Mouse (Mus musculus) layer of hippocampus, adult 2 months (tissue): ENCODE results near the gene Map2k2. TPM values are rescaled to one million over a fixed set of nuclear protein-coding genes. Genes with fewer than 3 reads are reported as not detected.

ENCODE experiments used
- DNase-seq, 2 experiments: peaks; one replicate each; pipeline ENCODE4 v3.0.0; 2022; ENCODE audit warnings: low spot score in 2 of 2
- H3K27ac ChIP-seq: fragments of 200-600 bp; 2 replicates; pipeline ENCODE4 v1.8.1; 2022
- H3K4me3 ChIP-seq: fragments of 200-600 bp; 2 replicates; pipeline ENCODE4 v1.8.1; 2022; ENCODE audit warnings: mild to moderate bottlenecking
- CTCF ChIP-seq: fragments of 200-600 bp; conservative IDR thresholded peaks from 2 replicates; pipeline ENCODE4 v1.8.1; 2022; ENCODE audit warnings: antibody characterized with exemption, mild to moderate bottlenecking, moderate library complexity
- total RNA-seq, 2 experiments: library from RNA; stranded (reverse); gene quantifications; 2 replicates each; pipeline ENCODE4 v1.2.3; 2021

Map2k2 gene
- total RNA-seq, 2 experiments from 2014 or later = 132 to 139 TPM

GRCm38 (mm10) chr10:81122889-81123288, 17.2 kb downstream of the Map2k2 start:
- no peak for TF ChIP-seq CTCF
- Histone ChIP-seq H3K27ac (no peak overlapping the region), H3K4me3 (no peak overlapping the region)
- DNase-seq = no peak

- TF ChIP-seq CTCF = no peak
Observed at GRCm38 (mm10) chr10:81123500-81123899, 17.8 kb downstream of the Map2k2 start.

GRCm38 (mm10) chr10:81134181-81134587, 28.5 kb downstream of the Map2k2 start:
- no peak for TF ChIP-seq CTCF
- Histone ChIP-seq H3K4me3 (no peak overlapping the region; the same call in 1 of the 2 replicates), H3K27ac (0 out of 2 replicates have a peak overlapping the region, but pooled peaks have one; percentile 1)
- no peak for DNase-seq

More at GRCm38 (mm10) chr10:81123500-81123899, 17.8 kb downstream of the Map2k2 start:
- DNase-seq = no peak
- H3K4me3 ChIP-seq = no peak overlapping the region
- peak overlapping the region; percentile 23; the same call in 1 of the 2 replicates for H3K27ac ChIP-seq

GRCm38 (mm10) chr10:81134966-81135681, 29.4 kb downstream of the Map2k2 start, which contains the start of gene Zbtb7a:
Gene Zbtb7a (plus strand): TSS chr10:81135220.
- DNase-seq = peak; percentile 46 to 47
- peak within 1 kb of the TSS; percentile 99 for H3K27ac ChIP-seq
- peak within 1 kb of the TSS; percentile 98 for H3K4me3 ChIP-seq
- no peak for TF ChIP-seq CTCF

GRCm38 (mm10) chr10:81135831-81136705, 30.4 kb downstream of the Map2k2 start:
- DNase-seq = peak; percentile 45 to 64
- Histone ChIP-seq H3K27ac (peak overlapping the region; percentile 99), H3K4me3 (peak overlapping the region; percentile 98)
- peak; percentile 31; the same call in 1 of the 2 replicates for TF ChIP-seq CTCF

- no peak for TF ChIP-seq CTCF
- Histone ChIP-seq H3K27ac (peak overlapping the region; percentile 99), H3K4me3 (peak overlapping the region; percentile 98)
- peak in 1 of 2 experiments; percentile 71 for DNase-seq
Observed at GRCm38 (mm10) chr10:81136706-81137231, 31.1 kb downstream of the Map2k2 start.

- DNase-seq = peak; percentile 100
- H3K4me3 ChIP-seq = peak overlapping the region; percentile 98
- no peak for TF ChIP-seq CTCF
- H3K27ac ChIP-seq = peak overlapping the region; percentile 99
Observed at GRCm38 (mm10) chr10:81137252-81138130, 31.8 kb downstream of the Map2k2 start.

GRCm38 (mm10) chr10:81138131-81138782, 32.5 kb downstream of the Map2k2 start:
- peak overlapping the region; percentile 98 for H3K27ac ChIP-seq
- DNase-seq = no peak
- peak overlapping the region; percentile 82 for H3K4me3 ChIP-seq
- no peak for TF ChIP-seq CTCF

- peak overlapping the region; percentile 82 for H3K4me3 ChIP-seq
- peak overlapping the region; percentile 98 for H3K27ac ChIP-seq
- DNase-seq = no peak
- TF ChIP-seq CTCF = no peak
Observed at GRCm38 (mm10) chr10:81138821-81139528, 33.3 kb downstream of the Map2k2 start.

- H3K27ac ChIP-seq = peak overlapping the region; percentile 98; the same call in 1 of the 2 replicates
- H3K4me3 ChIP-seq = peak overlapping the region; percentile 82
- DNase-seq = no peak
Observed at GRCm38 (mm10) chr10:81139529-81139846, 33.8 kb downstream of the Map2k2 start.

GRCm38 (mm10) chr10:81140005-81140404, 34.3 kb downstream of the Map2k2 start:
- no peak for TF ChIP-seq CTCF
- peak overlapping the region; percentile 98 for H3K27ac ChIP-seq
- DNase-seq = no peak
- H3K4me3 ChIP-seq = peak overlapping the region; percentile 82; the same call in 1 of the 2 replicates

More at GRCm38 (mm10) chr10:81139529-81139846, 33.8 kb downstream of the Map2k2 start:
- TF ChIP-seq CTCF = no peak
